Mouse (Mus musculus) Patski (cell line): ENCODE measurements around the gene Rgs19. TPM values are rescaled to one million over a fixed set of nuclear protein-coding genes. Genes with fewer than 3 reads are reported as not detected.

Source experiments
- ATAC-seq: fragments of 100-300 bp; one replicate; pipeline ENCODE4 v1.8.0; 2021
- CTCF ChIA-PET: fragments of 350-600 bp; sonication (Branson Sonifier 250); formaldehyde crosslinking; loops from one replicate; lab custom pipeline; 2022; ENCODE audit warnings: inconsistent platforms; lab: Charles Lee
- POLR2A ChIA-PET: fragments of 350-600 bp; sonication (Branson Sonifier 250); formaldehyde crosslinking; loops from one replicate; lab custom pipeline; 2022; ENCODE audit warnings: antibody characterized with exemption, inconsistent platforms; lab: Charles Lee
- DNase-seq: peaks from one replicate; pipeline ENCODE4 v3.0.0-alpha.2; 2011; ENCODE audit warnings: low read depth, low spot score
- H3K27me3 ChIP-seq: fragments of 371-371 bp; one replicate; pipeline ENCODE4 v1.5.1; 2021
- CTCF ChIP-seq: fragments of 100-300 bp; IDR thresholded peaks from one replicate; pipeline ENCODE4 v1.5.1; 2021
- in situ Hi-C: fragments of 300-500 bp; cut with MboI; formaldehyde crosslinking; loops from 3 replicates; pipeline ENCODE4 v1.11.1; 2018; ENCODE audit warnings: low pct_unique_long_range_greater_than_20kb, mixed read lengths
- polyA plus RNA-seq: library from polyadenylated mRNA; unstranded; gene quantifications from one replicate; pipeline ENCODE4 v1.2.3, GENCODE M21; 2021

The Rgs19 gene
- polyA plus RNA-seq, 1 experiment from 2014 or later = 42.4 TPM

GRCm38 (mm10) chr2:181674934-181675333, 18.8 kb downstream of the Rgs19 start:
- ChIA-PET POLR2A (interaction anchor here (0.6 kb wide), 1 partner anchor 75 kb away, joined by 4 read pairs; no protein-coding TSS in a partner anchor), CTCF (interaction anchor here (1.0 kb wide), 1 partner anchor 30 kb away, joined by 4 read pairs; no protein-coding TSS in a partner anchor)
- TF ChIP-seq CTCF = no peak
- no peak for ATAC-seq
- in situ Hi-C loops = loop anchor here (5.0 kb wide), 1 partner anchor 33 kb away; no protein-coding TSS in a partner anchor
- DNase-seq = no peak
- peaks cover 35% of the 10 kb centered on the region for H3K27me3 ChIP-seq

DNA sequence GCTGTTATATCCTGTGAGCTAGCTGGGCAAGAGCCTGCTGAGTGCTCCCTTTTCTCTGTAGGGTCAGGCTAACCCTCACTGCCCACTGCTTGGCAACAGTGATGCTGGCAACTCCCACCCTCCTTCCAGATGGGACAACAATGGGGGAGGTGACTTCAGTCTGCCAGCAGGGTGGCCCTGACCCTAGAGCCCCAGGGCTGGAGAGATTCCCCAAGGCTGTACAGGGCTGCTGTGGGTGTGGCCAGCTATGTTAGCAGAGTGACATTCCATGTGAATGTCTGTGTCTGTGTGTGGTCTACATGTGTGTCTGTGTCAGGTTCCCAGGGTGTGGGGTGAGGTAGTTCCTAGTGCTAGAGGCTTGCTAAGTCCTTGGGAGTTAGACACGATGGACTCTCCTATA, 20.3 kb downstream of the Rgs19 start:
- ChIA-PET POLR2A (interaction anchor here (1.3 kb wide), 1 partner anchor 20 kb away, joined by 4 read pairs; no protein-coding TSS in a partner anchor), CTCF (interaction anchor here (1.2 to 2.9 kb wide), 2 partner anchors 15 to 27 kb away, joined by 3 to 18 read pairs; partner anchors contain the start of gene Gm29797)
- no peak for TF ChIP-seq CTCF
- in situ Hi-C loops = no loop called here
- peak; percentile 10 for ATAC-seq
- peaks cover 47% of the 10 kb centered on the region for H3K27me3 ChIP-seq
- no peak for DNase-seq

DNA sequence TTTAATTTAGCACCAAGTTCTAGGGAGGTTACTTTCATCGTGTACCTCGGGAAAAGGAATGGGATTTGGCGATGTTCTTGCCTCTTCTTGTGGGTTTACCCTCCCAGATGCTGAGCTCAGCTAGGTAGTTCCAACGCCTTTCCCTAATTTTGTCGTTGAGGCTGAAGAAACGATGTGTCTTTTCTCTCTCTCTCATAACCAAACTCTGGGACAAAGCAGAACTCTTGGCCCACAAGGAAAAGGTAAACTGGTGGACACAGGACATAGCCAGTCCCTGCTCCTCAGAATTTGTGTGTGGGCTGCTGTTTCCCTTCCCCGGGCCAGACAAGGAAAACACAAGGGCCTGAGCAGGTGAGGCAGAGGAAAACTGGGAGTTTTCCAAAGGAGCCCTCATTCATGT, 21.8 kb downstream of the Rgs19 start:
- TF ChIP-seq CTCF = no peak
- no peak for ATAC-seq
- peaks cover 49% of the 10 kb centered on the region for H3K27me3 ChIP-seq
- POLR2A ChIA-PET = no interaction called here
- in situ Hi-C loops = no loop called here
- no peak for DNase-seq
- CTCF ChIA-PET = interaction anchor here (2.9 kb wide), 1 partner anchor 13 kb away, joined by 18 read pairs; the partner anchor contains the start of gene Gm29797

GRCm38 (mm10) chr2:181671326-181671725, 22.5 kb downstream of the Rgs19 start, which contains the start of gene Sox18:
TSS of gene Sox18 (minus strand) at chr2:181671640.
- no peak for ATAC-seq

GRCm38 (mm10) chr2:181670913-181671311, 22.9 kb downstream of the Rgs19 start:
- no peak for DNase-seq
- no peak for ATAC-seq
- peaks cover 52% of the 10 kb centered on the region for H3K27me3 ChIP-seq
- in situ Hi-C loops = no loop called here
- ChIA-PET CTCF (interaction anchor here (0.7 to 1.0 kb wide), 2 partner anchors 9 to 10 kb away, joined by 4 read pairs; partner anchors contain the start of gene Tcea2), POLR2A (no interaction called here)
- no peak for TF ChIP-seq CTCF

More at GRCm38 (mm10) chr2:181671326-181671725, 22.5 kb downstream of the Rgs19 start, which contains the start of gene Sox18:
- ChIA-PET CTCF (no interaction called here), POLR2A (no interaction called here)
- peaks cover 52% of the 10 kb centered on the region for H3K27me3 ChIP-seq
- no peak for DNase-seq
- TF ChIP-seq CTCF = no peak
- in situ Hi-C loops = no loop called here

DNA sequence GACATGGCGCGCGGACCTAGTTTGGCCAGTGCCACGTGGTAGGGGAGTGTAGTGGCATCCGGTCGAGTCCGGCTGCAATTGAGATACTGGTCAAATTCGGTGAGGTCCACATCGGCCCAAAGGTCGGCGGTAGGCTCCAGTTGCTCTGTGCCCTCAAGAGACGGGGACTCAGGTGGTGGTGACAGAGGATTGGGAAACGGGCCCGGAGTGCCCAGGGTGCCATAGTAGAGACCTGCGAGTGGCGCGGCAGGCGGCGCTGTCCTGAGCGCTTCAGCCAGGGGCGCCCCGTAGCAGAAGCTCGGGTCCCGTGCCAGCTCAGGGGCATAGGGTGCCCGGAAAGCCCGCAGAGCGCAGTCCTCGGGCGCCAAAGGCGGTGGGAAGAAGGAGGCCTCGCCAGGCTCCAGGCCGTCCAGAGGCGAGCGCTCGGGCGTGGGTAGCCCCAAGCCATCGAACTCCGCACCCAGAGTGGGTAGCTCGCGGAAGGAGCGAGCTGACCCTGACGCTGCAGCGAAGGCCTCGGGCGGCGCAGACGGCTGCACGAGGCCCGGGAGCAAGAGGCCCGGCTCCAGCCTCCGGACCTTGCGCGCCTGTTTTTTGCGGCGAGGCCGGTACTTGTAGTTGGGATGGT, 23.4 kb downstream of the Rgs19 start:
- no peak for ATAC-seq
- in situ Hi-C loops = no loop called here
- H3K27me3 ChIP-seq = peaks cover 52% of the 10 kb centered on the region

GRCm38 (mm10) chr2:181663298-181663630, 30.5 kb downstream of the Rgs19 start:
- POLR2A ChIA-PET = no interaction called here
- DNase-seq (no peak), ATAC-seq (no peak)
- peaks cover 3% of the 10 kb centered on the region for H3K27me3 ChIP-seq
- CTCF ChIA-PET = interaction anchor here (1.2 to 13.3 kb wide), 2 partner anchors 16 to 26 kb away, joined by 3 to 135 read pairs; partner anchors contain the start of gene Tcea2
- TF ChIP-seq CTCF = no peak
- in situ Hi-C loops = no loop called here

More for the DNA sequence above, 23.4 kb downstream of the Rgs19 start:
- no peak for DNase-seq
- ChIA-PET CTCF (interaction anchor here (0.7 to 1.4 kb wide), 3 partner anchors 9 to 23 kb away, joined by 3 to 4 read pairs (median 4); partner anchors contain the start of gene Tcea2), POLR2A (no interaction called here)
- no peak for TF ChIP-seq CTCF

GRCm38 (mm10) chr2:181662620-181663297, 31.0 kb downstream of the Rgs19 start:
- in situ Hi-C loops = no loop called here
- no peak for TF ChIP-seq CTCF
- no peak for DNase-seq
- peaks cover 3% of the 10 kb centered on the region for H3K27me3 ChIP-seq
- POLR2A ChIA-PET = no interaction called here
- no peak for ATAC-seq
- CTCF ChIA-PET = interaction anchor here (1.2 to 13.3 kb wide), 2 partner anchors 16 to 26 kb away, joined by 3 to 135 read pairs; partner anchors contain the start of gene Tcea2

GRCm38 (mm10) chr2:181659609-181660055, 34.1 kb downstream of the Rgs19 start:
- POLR2A ChIA-PET = no interaction called here
- in situ Hi-C loops = no loop called here
- TF ChIP-seq CTCF = peak; percentile 74
- no peaks in the 10 kb centered on the region for H3K27me3 ChIP-seq
- ATAC-seq (peak; percentile 67), DNase-seq (no peak)
- CTCF ChIA-PET = interaction anchor here (0.6 to 13.3 kb wide), 9 partner anchors 10 to 47 kb away, joined by 3 to 135 read pairs (median 9); partner anchors contain the start of gene Tcea2

DNA sequence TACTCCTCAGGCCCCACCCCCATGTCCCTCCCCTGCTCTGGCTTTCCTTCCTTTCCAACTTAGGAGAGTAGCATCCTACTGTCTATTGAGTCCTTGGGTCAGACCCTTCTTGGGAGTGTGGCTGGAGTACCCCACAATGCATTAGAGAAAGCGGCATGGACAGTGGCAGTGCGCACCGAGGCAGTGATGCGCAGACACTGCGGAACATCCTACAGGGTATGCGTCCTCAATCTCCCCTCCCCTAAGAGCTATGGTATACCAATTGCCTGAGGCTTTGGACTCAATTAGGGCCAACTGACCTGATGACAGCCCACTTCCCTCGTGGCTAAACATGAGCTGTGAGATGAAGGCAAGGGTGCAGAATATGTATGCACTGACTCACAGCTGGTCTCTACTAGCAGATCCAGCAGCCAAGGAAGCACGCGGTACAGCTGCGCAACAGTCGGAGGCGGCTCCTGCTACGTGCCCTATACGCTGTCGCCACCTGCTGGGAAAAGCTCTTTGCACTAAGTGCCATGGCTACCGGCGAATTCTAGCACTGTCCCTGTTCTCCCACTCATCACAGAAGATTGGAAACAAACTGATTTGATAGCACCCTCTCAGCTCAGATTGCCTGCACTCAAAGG, 34.7 kb downstream of the Rgs19 start:
- CTCF ChIA-PET = interaction anchor here (0.6 to 13.3 kb wide), 9 partner anchors 10 to 48 kb away, joined by 3 to 135 read pairs (median 9); partner anchors contain the start of gene Tcea2

More for the DNA sequence above, 34.7 kb downstream of the Rgs19 start:
- DNase-seq = no peak
- ATAC-seq = no peak
- in situ Hi-C loops = no loop called here
- POLR2A ChIA-PET = no interaction called here
- H3K27me3 ChIP-seq = no peaks in the 10 kb centered on the region
- no peak for TF ChIP-seq CTCF
